Mouse (Mus musculus) T-helper 2 cell (primary cell): Measurements from ENCODE around the gene Gm17304.

ENCODE experiments used
- in situ Hi-C: fragments of 300-600 bp; cut with MboI, MseI; formaldehyde crosslinking; loops from one replicate; pipeline ENCODE4 v1.15.1; 2025; ENCODE audit warnings: high pct_unique_total_duplicates

Gm17304 gene

GRCm38 (mm10) chr5:106608798-106609197 is at the start of gene Gm17304:
Gene Gm17304, plus strand, starts transcription at chr5:106609098.
- in situ Hi-C loops = no loop called here

GRCm38 (mm10) chr5:106560631-106561498 is 48.0 kb upstream of the Gm17304 start:
- in situ Hi-C loops = loop anchor here (5.0 kb wide), 1 partner anchor 99 kb away; no protein-coding TSS in a partner anchor

GRCm38 (mm10) chr5:106561499-106561822 is 47.4 kb upstream of the Gm17304 start:
- in situ Hi-C loops = loop anchor here (5.0 kb wide), 1 partner anchor 99 kb away; no protein-coding TSS in a partner anchor

GRCm38 (mm10) chr5:106566025-106566424 is 42.9 kb upstream of the Gm17304 start:
- in situ Hi-C loops = no loop called here

- in situ Hi-C loops = no loop called here
Observed at GRCm38 (mm10) chr5:106573742-106574559, 34.9 kb upstream of the Gm17304 start.

GRCm38 (mm10) chr5:106574560-106574946 is 34.3 kb upstream of the Gm17304 start:
- in situ Hi-C loops = no loop called here

- in situ Hi-C loops = no loop called here
Observed at GRCm38 (mm10) chr5:106575098-106575497, 33.8 kb upstream of the Gm17304 start.

GRCm38 (mm10) chr5:106577237-106577888 is 31.5 kb upstream of the Gm17304 start:
- in situ Hi-C loops = no loop called here

GRCm38 (mm10) chr5:106580943-106581342 is 28.0 kb upstream of the Gm17304 start:
- in situ Hi-C loops = no loop called here

- in situ Hi-C loops = no loop called here
Observed at GRCm38 (mm10) chr5:106589006-106589405, 19.9 kb upstream of the Gm17304 start.

GRCm38 (mm10) chr5:106589670-106590069 is 19.2 kb upstream of the Gm17304 start:
- in situ Hi-C loops = no loop called here

GRCm38 (mm10) chr5:106590686-106591085 is 18.2 kb upstream of the Gm17304 start:
- in situ Hi-C loops = no loop called here

GRCm38 (mm10) chr5:106594388-106594787 is 14.5 kb upstream of the Gm17304 start:
- in situ Hi-C loops = no loop called here

- in situ Hi-C loops = no loop called here
Observed at GRCm38 (mm10) chr5:106597472-106597871, 11.4 kb upstream of the Gm17304 start.

- in situ Hi-C loops = no loop called here
Observed at GRCm38 (mm10) chr5:106599482-106599881, 9.4 kb upstream of the Gm17304 start.

GRCm38 (mm10) chr5:106604381-106604780 is 4.5 kb upstream of the Gm17304 start:
- in situ Hi-C loops = no loop called here

GRCm38 (mm10) chr5:106605096-106605495 is 3.8 kb upstream of the Gm17304 start:
- in situ Hi-C loops = no loop called here

GRCm38 (mm10) chr5:106607081-106607480 is 1.8 kb upstream of the Gm17304 start:
- in situ Hi-C loops = no loop called here

GRCm38 (mm10) chr5:106612151-106612550 is 3.3 kb downstream of the Gm17304 start:
- in situ Hi-C loops = no loop called here

- in situ Hi-C loops = no loop called here
Observed at GRCm38 (mm10) chr5:106614570-106614969, 5.7 kb downstream of the Gm17304 start.

GRCm38 (mm10) chr5:106615006-106615405 is 6.1 kb downstream of the Gm17304 start:
- in situ Hi-C loops = no loop called here

GRCm38 (mm10) chr5:106620446-106620845 is 11.5 kb downstream of the Gm17304 start:
- in situ Hi-C loops = no loop called here
